Mouse (Mus musculus): ENCODE results near the gene Olfr65. TPM values are rescaled to one million over a fixed set of nuclear protein-coding genes. Genes with fewer than 3 reads are reported as not detected.

The Olfr65 gene
- not detected in 2 replicates for polyA plus RNA-seq (2014; fragmentation: Nextera tagmentation; extraction: Ambion mirVana)

GRCm38 (mm10) chr7:103903187-103903586 lies at the start of gene Olfr65:
Gene Olfr65 (plus strand): TSS chr7:103903487.
- Histone ChIP-seq H3K9me3 (ENCODE audit: control insufficient read depth, low read length) (no peaks in the 10 kb centered on the region), H3K4me3 (replicated peaks; ENCODE audit: low read length) (no peak within 1 kb of the TSS), H3K27me3 (ENCODE audit: control insufficient read depth, insufficient read depth, low read length) (no peaks in the 10 kb centered on the region), H3K4me2 (replicated peaks) (no peak within 1 kb of the TSS), H3K9ac (no peak within 1 kb of the TSS), H3K36me3 (replicated peaks; ENCODE audit: control insufficient read depth, insufficient read depth) (no peaks in the 10 kb centered on the region), H3K27ac (no peak within 1 kb of the TSS), H3K4me1 (replicated peaks; ENCODE audit: control insufficient read depth, insufficient read depth, low read length) (no peaks in the 10 kb centered on the region)
- ATAC-seq (ENCODE audit: low FRiP score) (no peak), DNase-seq (ENCODE audit: low spot score) (no peak)
- 92% methylated on average over 2 of the region's 2 CpGs for WGBS

- Histone ChIP-seq H3K4me2 (replicated peaks) (no peak overlapping the region), H3K9me3 (ENCODE audit: control insufficient read depth, low read length) (no peaks in the 10 kb centered on the region), H3K36me3 (replicated peaks; ENCODE audit: control insufficient read depth, insufficient read depth) (no peaks in the 10 kb centered on the region), H3K4me1 (replicated peaks; ENCODE audit: control insufficient read depth, insufficient read depth, low read length) (no peaks in the 10 kb centered on the region), H3K27ac (no peak overlapping the region), H3K9ac (no peak overlapping the region), H3K27me3 (ENCODE audit: control insufficient read depth, insufficient read depth, low read length) (no peaks in the 10 kb centered on the region), H3K4me3 (replicated peaks; ENCODE audit: low read length) (no peak overlapping the region)
- no peak for ATAC-seq (ENCODE audit: low FRiP score)
- 73% methylated on average over 1 of the region's 1 CpGs for WGBS
- DNase-seq (ENCODE audit: low spot score): no peak
Measured at GRCm38 (mm10) chr7:103854669-103855068, 48.6 kb upstream of the Olfr65 start.

GRCm38 (mm10) chr7:103859076-103859475 lies 44.2 kb upstream of the Olfr65 start:
- WGBS: 86% methylated on average over 2 of the region's 2 CpGs
- DNase-seq (ENCODE audit: low spot score) (no peak), ATAC-seq (ENCODE audit: low FRiP score) (no peak)
- Histone ChIP-seq H3K36me3 (replicated peaks; ENCODE audit: control insufficient read depth, insufficient read depth) (no peaks in the 10 kb centered on the region), H3K4me1 (replicated peaks; ENCODE audit: control insufficient read depth, insufficient read depth, low read length) (no peaks in the 10 kb centered on the region), H3K4me3 (replicated peaks; ENCODE audit: low read length) (no peak overlapping the region), H3K4me2 (replicated peaks) (no peak overlapping the region), H3K27me3 (ENCODE audit: control insufficient read depth, insufficient read depth, low read length) (no peaks in the 10 kb centered on the region), H3K27ac (no peak overlapping the region), H3K9ac (no peak overlapping the region), H3K9me3 (ENCODE audit: control insufficient read depth, low read length) (no peaks in the 10 kb centered on the region)

- 55% methylated on average over 1 of the region's 1 CpGs for WGBS
- Histone ChIP-seq H3K27me3 (ENCODE audit: control insufficient read depth, insufficient read depth, low read length) (no peaks in the 10 kb centered on the region), H3K9me3 (ENCODE audit: control insufficient read depth, low read length) (no peaks in the 10 kb centered on the region), H3K4me3 (replicated peaks; ENCODE audit: low read length) (no peak overlapping the region), H3K4me2 (replicated peaks) (no peak overlapping the region), H3K4me1 (replicated peaks; ENCODE audit: control insufficient read depth, insufficient read depth, low read length) (no peaks in the 10 kb centered on the region), H3K9ac (no peak overlapping the region), H3K27ac (no peak overlapping the region), H3K36me3 (replicated peaks; ENCODE audit: control insufficient read depth, insufficient read depth) (no peaks in the 10 kb centered on the region)
- no peak for DNase-seq (ENCODE audit: low spot score)
- ATAC-seq (ENCODE audit: low FRiP score): no peak
Measured at GRCm38 (mm10) chr7:103860855-103861254, 42.4 kb upstream of the Olfr65 start.

- WGBS: 84% methylated on average over 3 of the region's 3 CpGs
- Histone ChIP-seq H3K9ac (no peak overlapping the region), H3K9me3 (ENCODE audit: control insufficient read depth, low read length) (no peaks in the 10 kb centered on the region), H3K27me3 (ENCODE audit: control insufficient read depth, insufficient read depth, low read length) (no peaks in the 10 kb centered on the region), H3K27ac (no peak overlapping the region), H3K36me3 (replicated peaks; ENCODE audit: control insufficient read depth, insufficient read depth) (no peaks in the 10 kb centered on the region), H3K4me3 (replicated peaks; ENCODE audit: low read length) (no peak overlapping the region), H3K4me2 (replicated peaks) (no peak overlapping the region), H3K4me1 (replicated peaks; ENCODE audit: control insufficient read depth, insufficient read depth, low read length) (no peaks in the 10 kb centered on the region)
- no peak for DNase-seq (ENCODE audit: low spot score)
- ATAC-seq (ENCODE audit: low FRiP score): no peak
Measured at GRCm38 (mm10) chr7:103861531-103861930, 41.8 kb upstream of the Olfr65 start.

- no peaks in the 10 kb centered on the region for H3K4me1 ChIP-seq (replicated peaks; ENCODE audit: control insufficient read depth, insufficient read depth, low read length)
- no peak overlapping the region for H3K4me3 ChIP-seq (replicated peaks; ENCODE audit: low read length)
- no peak overlapping the region for H3K9ac ChIP-seq
Measured at GRCm38 (mm10) chr7:103865716-103866115, 37.6 kb upstream of the Olfr65 start.

GRCm38 (mm10) chr7:103870667-103871066 lies 32.6 kb upstream of the Olfr65 start:
- DNase-seq (ENCODE audit: low spot score): no peak
- Histone ChIP-seq H3K27me3 (ENCODE audit: control insufficient read depth, insufficient read depth, low read length) (no peaks in the 10 kb centered on the region), H3K4me3 (replicated peaks; ENCODE audit: low read length) (no peak overlapping the region), H3K27ac (no peak overlapping the region), H3K36me3 (replicated peaks; ENCODE audit: control insufficient read depth, insufficient read depth) (no peaks in the 10 kb centered on the region), H3K9ac (no peak overlapping the region), H3K4me2 (replicated peaks) (no peak overlapping the region), H3K4me1 (replicated peaks; ENCODE audit: control insufficient read depth, insufficient read depth, low read length) (no peaks in the 10 kb centered on the region), H3K9me3 (ENCODE audit: control insufficient read depth, low read length) (no peaks in the 10 kb centered on the region)
- ATAC-seq (ENCODE audit: low FRiP score): no peak

More at GRCm38 (mm10) chr7:103865716-103866115, 37.6 kb upstream of the Olfr65 start:
- ATAC-seq (ENCODE audit: low FRiP score) (no peak), DNase-seq (ENCODE audit: low spot score) (no peak)
- Histone ChIP-seq H3K27ac (no peak overlapping the region), H3K9me3 (ENCODE audit: control insufficient read depth, low read length) (no peaks in the 10 kb centered on the region), H3K4me2 (replicated peaks) (no peak overlapping the region), H3K36me3 (replicated peaks; ENCODE audit: control insufficient read depth, insufficient read depth) (no peaks in the 10 kb centered on the region), H3K27me3 (ENCODE audit: control insufficient read depth, insufficient read depth, low read length) (no peaks in the 10 kb centered on the region)

- Histone ChIP-seq H3K4me3 (replicated peaks; ENCODE audit: low read length) (no peak overlapping the region), H3K4me1 (replicated peaks; ENCODE audit: control insufficient read depth, insufficient read depth, low read length) (no peaks in the 10 kb centered on the region), H3K36me3 (replicated peaks; ENCODE audit: control insufficient read depth, insufficient read depth) (no peaks in the 10 kb centered on the region), H3K4me2 (replicated peaks) (no peak overlapping the region), H3K27me3 (ENCODE audit: control insufficient read depth, insufficient read depth, low read length) (no peaks in the 10 kb centered on the region), H3K9me3 (ENCODE audit: control insufficient read depth, low read length) (no peaks in the 10 kb centered on the region), H3K9ac (no peak overlapping the region), H3K27ac (no peak overlapping the region)
- no peak for ATAC-seq (ENCODE audit: low FRiP score)
- WGBS: 12% methylated on average over 1 of the region's 1 CpGs
- peak; percentile 71 for DNase-seq (ENCODE audit: low spot score)
Measured at GRCm38 (mm10) chr7:103873064-103873463, 30.2 kb upstream of the Olfr65 start.

GRCm38 (mm10) chr7:103874451-103874850 lies 28.8 kb upstream of the Olfr65 start:
- Histone ChIP-seq H3K9ac (no peak overlapping the region), H3K4me3 (replicated peaks; ENCODE audit: low read length) (no peak overlapping the region), H3K36me3 (replicated peaks; ENCODE audit: control insufficient read depth, insufficient read depth) (no peaks in the 10 kb centered on the region), H3K4me1 (replicated peaks; ENCODE audit: control insufficient read depth, insufficient read depth, low read length) (no peaks in the 10 kb centered on the region), H3K9me3 (ENCODE audit: control insufficient read depth, low read length) (no peaks in the 10 kb centered on the region), H3K27me3 (ENCODE audit: control insufficient read depth, insufficient read depth, low read length) (no peaks in the 10 kb centered on the region), H3K4me2 (replicated peaks) (no peak overlapping the region), H3K27ac (no peak overlapping the region)
- ATAC-seq (ENCODE audit: low FRiP score): no peak
- WGBS: 49% methylated on average over 5 of the region's 5 CpGs
- no peak for DNase-seq (ENCODE audit: low spot score)

- no peak overlapping the region for H3K27ac ChIP-seq
- no peak overlapping the region for H3K9ac ChIP-seq
- no peak overlapping the region for H3K4me3 ChIP-seq (replicated peaks; ENCODE audit: low read length)
- no peaks in the 10 kb centered on the region for H3K4me1 ChIP-seq (replicated peaks; ENCODE audit: control insufficient read depth, insufficient read depth, low read length)
- H3K4me2 ChIP-seq (replicated peaks): no peak overlapping the region
- no peaks in the 10 kb centered on the region for H3K9me3 ChIP-seq (ENCODE audit: control insufficient read depth, low read length)
- ATAC-seq (ENCODE audit: low FRiP score) (no peak), DNase-seq (ENCODE audit: low spot score) (no peak)
- H3K27me3 ChIP-seq (ENCODE audit: control insufficient read depth, insufficient read depth, low read length): no peaks in the 10 kb centered on the region
- 82% methylated on average over 2 of the region's 2 CpGs for WGBS
- no peaks in the 10 kb centered on the region for H3K36me3 ChIP-seq (replicated peaks; ENCODE audit: control insufficient read depth, insufficient read depth)
Measured at GRCm38 (mm10) chr7:103877093-103877492, 26.2 kb upstream of the Olfr65 start.

All from hindbrain, embryonic 14.5 days (tissue).